Mouse (Mus musculus): ENCODE measurements around the gene Ulbp1.

DNA sequence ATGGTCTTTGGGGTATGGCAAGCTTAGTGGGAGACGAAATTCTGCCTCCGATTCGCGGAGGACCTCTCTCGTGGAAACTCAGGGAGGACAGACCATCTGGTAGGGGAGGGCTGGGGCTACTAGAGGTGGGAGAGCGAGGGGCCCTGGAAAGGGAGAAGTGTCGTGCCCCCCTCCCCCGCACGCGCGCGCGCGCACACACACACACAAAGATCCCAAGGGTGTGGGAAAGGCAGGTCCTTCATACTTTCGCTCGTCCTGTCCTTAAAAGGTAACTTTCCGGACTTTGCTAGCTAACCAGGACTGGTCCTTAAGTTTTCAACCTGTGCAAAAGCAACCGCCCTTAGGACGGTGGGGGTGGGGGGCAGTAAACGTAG, 81.9 kb downstream of the Ulbp1 start:
- TF ChIP-seq CTCF (IDR thresholded peaks at IDR 0.05; ENCODE audit: extremely low read depth, insufficient read depth, insufficient read length, insufficient replicate concordance): no peak
- no peak for TF ChIP-seq POLR2A (IDR thresholded peaks at IDR 0.05; ENCODE audit: low read depth, low read length)
